Mouse (Mus musculus) erythroblast, embryonic 14.5 days (primary cell): Measurements from ENCODE around the gene Xrcc1.

ENCODE experiments used
- GATA1 ChIP-seq: IDR thresholded peaks from 2 replicates; pipeline ENCODE4 v1.6.1; 2012; ENCODE audit warnings: low read length, inconsistent platforms, mixed read lengths
- TAL1 ChIP-seq: IDR thresholded peaks from 3 replicates; pipeline ENCODE4 v1.6.1; 2012; ENCODE audit warnings: low read length, inconsistent platforms, mixed read lengths

DNA sequence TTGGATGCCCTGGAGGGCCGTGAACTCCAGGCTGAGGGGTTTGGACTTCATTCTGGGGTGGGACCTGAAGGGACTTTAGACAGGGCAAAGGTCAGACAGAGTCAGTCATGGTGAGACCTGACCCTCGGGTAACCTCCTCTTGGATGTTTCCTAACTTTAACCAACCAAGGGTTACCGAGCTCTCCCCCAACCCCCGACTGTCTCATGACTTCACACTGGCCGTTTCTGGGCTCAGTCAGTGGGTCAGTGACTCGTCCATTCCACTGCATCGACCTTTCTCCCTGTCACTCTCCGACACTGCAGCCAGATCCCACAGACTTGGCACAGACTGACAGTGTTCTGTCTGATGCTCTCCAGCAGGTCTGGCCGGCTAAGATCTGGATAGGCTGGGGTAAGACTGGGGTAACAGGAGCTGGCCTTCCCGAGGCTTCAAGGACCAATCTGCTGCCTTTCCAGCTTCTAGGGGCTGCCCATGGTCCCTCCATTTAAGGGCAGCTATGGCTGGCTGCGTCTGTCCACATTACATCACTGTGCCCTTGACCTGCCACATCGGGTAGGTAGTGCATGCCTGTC lies 28.2 kb downstream of the Xrcc1 start:
- TF ChIP-seq GATA1, result no peak
- no peak for TF ChIP-seq TAL1
